Mouse (Mus musculus) T-helper 2 cell (primary cell): Measurements from ENCODE around the gene Pank1.

Experiments used
- in situ Hi-C: fragments of 300-600 bp; cut with MboI, MseI; formaldehyde crosslinking; loops from one replicate; pipeline ENCODE4 v1.15.1; 2025; ENCODE audit warnings: high pct_unique_total_duplicates

The Pank1 gene

GRCm38 (mm10) chr19:34825946-34826655 lies 53.2 kb downstream of the Pank1 start:
- in situ Hi-C loops: no loop called here

GRCm38 (mm10) chr19:34819577-34820170 lies 59.6 kb downstream of the Pank1 start:
- in situ Hi-C loops: no loop called here

- in situ Hi-C loops: no loop called here
These were observed 63.9 kb downstream of the Pank1 start for GRCm38 (mm10) chr19:34815371-34815770.

DNA sequence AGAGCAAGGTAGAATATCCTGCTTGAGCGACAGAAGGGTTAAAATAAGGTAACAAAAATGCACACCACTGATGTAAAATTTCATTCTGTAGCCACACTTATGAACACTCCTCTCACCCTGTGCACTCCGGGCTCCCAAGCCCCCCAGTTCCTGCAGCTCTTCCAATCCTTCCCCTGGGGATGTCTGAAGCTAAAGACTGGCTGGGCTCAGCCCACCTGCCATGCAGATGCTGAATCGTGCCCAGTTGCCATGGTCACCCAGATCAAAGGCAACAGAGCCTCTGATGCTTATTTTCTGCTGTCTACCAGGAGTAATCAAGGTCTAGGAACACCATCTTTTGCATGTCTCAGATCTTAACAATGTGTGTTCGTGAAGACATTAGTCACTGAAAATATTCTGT lies 64.6 kb downstream of the Pank1 start:
- in situ Hi-C loops: no loop called here

DNA sequence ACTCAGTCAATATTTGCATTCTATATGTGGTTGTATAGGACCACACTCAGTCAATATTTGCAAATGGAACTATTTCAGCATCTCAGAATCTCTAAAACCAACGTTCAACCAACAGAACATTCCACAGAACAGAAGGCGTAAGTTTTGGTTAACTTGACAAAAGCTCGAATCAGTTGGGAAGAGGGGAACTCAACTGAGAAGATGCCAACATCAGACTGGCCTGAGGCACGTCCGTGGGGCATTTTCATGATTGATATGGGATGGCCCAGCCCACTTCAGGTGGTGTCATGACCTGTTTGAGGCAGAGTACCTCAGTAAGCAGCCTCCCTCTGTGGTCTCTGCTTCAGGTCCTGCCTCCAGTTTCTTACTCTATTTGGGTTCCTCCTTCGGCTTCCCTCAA lies 65.3 kb downstream of the Pank1 start:
- in situ Hi-C loops: no loop called here

GRCm38 (mm10) chr19:34813533-34813932 lies 65.7 kb downstream of the Pank1 start:
- in situ Hi-C loops: no loop called here

DNA sequence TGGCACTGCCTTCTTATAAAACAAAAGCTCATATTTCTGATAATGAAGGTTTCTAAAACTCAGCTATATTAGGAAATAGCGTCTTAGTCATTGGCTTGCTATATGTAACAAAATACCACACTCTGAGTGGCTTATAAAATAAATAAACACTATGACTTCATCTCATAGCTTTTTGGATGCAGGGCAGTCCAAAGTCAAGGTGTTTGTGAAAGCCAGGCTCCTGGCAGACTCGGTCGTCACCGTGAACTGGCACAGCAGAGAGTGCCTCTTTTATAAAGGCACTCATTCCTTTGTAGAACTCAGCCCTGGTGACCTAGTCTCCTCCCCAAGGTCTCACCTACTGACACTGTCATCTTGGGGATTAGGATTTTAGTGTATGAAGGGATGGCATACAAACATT lies 66.5 kb downstream of the Pank1 start:
- in situ Hi-C loops: no loop called here

GRCm38 (mm10) chr19:34807173-34807572 lies 72.1 kb downstream of the Pank1 start:
- in situ Hi-C loops: loop anchor here (5.0 kb wide), 1 partner anchor 450 kb away; no protein-coding TSS in a partner anchor

GRCm38 (mm10) chr19:34805071-34805470 lies 74.2 kb downstream of the Pank1 start:
- in situ Hi-C loops: loop anchor here (5.0 kb wide), 1 partner anchor 448 kb away; no protein-coding TSS in a partner anchor

- in situ Hi-C loops: loop anchor here (5.0 kb wide), 1 partner anchor 52 kb away; no protein-coding TSS in a partner anchor
These were observed 74.7 kb downstream of the Pank1 start for GRCm38 (mm10) chr19:34804531-34804930.

DNA sequence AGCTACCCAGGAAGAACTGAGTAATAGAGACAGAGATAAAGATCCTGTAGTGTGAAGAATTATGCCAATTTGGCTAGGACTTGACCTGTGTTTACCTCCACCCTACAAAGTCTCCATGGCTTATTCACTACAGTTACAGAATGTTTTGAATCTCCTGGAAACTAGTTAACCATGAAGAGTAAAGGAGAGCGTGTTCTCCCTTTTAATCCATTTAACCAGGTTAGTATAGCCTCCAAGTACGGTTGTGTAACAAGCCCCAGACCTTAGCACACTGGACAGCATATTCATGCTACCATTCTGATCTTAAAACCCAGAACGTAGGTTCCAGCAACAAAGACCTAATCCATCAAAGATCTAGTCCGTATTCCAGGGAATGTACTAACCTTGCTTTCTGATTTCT lies 75.9 kb downstream of the Pank1 start:
- in situ Hi-C loops: loop anchor here (5.0 kb wide), 1 partner anchor 51 kb away; no protein-coding TSS in a partner anchor

GRCm38 (mm10) chr19:34799644-34800267 lies 79.5 kb downstream of the Pank1 start:
- in situ Hi-C loops: loop anchor here (5.0 kb wide), 1 partner anchor 47 kb away; no protein-coding TSS in a partner anchor

- in situ Hi-C loops: no loop called here
These were observed 82.9 kb downstream of the Pank1 start for GRCm38 (mm10) chr19:34796396-34796795.

DNA sequence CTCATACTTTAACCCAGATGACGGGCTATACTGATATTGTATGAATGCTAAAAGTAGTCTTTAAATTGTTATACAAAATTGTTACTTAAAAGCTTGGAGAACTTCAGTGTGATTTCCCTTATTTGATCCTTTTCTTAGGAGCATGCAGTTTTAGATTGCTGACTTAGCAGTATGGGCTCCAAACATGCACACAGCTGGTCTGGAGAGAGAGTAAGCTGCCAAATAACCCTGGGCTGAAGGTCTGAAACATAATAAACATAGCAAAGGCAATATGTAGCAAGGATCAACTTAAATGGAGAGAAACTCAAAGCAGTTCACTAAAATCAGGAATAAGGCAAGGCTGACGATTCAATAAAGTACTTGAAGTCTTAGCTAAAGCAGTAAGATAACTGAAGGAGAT lies 96.8 kb downstream of the Pank1 start:
- in situ Hi-C loops: no loop called here

GRCm38 (mm10) chr19:34778993-34779392 lies 100.3 kb downstream of the Pank1 start:
- in situ Hi-C loops: no loop called here

DNA sequence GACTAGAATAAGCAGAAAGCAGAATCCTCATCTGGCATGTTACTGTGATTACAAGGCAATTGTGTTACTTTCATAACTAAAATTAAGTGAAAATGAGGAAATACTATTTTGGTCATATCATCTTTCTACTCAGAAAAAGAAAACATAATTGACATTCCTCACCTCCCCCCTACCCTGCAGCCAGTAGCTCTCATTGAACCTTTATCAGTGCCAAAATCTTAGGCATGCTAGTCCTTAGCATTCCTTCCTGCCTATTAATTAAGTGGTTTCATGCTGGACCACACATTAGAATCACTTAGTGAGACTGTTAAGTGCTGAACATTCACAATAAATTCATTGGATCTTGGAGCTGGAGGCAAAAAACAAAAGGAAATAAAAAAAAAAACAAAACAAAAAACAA lies 101.2 kb downstream of the Pank1 start:
- in situ Hi-C loops: no loop called here

DNA sequence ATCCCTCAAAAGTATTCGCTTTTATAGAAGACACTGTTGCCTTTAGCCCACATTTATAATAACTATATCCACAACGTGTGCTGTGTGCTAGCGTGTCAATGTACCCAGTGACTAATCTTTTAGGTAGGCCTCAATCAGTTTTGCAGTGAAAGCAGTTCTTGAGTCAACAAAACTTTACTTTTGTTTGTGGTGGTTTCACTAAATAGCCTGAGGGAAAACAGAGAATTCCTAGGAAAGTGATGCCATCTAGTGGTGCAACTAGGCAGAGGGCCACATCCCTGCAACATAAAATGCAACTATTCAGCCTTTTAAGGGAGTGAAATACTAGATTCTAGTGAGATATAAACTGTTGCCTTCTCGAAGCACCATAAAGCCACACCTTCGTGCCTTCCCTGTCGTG lies 106.5 kb downstream of the Pank1 start:
- in situ Hi-C loops: no loop called here

DNA sequence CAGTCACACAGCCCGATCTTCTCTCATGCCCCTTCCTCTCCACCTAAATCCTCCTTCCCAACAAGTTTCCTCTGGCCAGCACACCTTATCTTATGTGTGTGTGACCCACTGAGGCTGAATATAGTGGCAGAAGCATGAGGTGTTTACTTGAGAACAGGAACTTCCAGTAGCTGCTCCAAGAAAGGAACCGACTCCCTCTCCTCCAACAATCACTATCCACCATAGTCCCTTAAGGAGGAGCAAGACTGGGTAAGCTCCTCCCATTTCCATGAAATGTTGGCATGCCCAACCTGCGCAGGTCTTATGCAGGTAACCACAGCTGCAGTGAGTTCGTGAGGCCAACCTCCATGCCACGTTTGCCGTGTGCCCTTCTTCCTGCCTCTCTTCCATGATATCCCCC lies 108.5 kb downstream of the Pank1 start:
- in situ Hi-C loops: no loop called here

DNA sequence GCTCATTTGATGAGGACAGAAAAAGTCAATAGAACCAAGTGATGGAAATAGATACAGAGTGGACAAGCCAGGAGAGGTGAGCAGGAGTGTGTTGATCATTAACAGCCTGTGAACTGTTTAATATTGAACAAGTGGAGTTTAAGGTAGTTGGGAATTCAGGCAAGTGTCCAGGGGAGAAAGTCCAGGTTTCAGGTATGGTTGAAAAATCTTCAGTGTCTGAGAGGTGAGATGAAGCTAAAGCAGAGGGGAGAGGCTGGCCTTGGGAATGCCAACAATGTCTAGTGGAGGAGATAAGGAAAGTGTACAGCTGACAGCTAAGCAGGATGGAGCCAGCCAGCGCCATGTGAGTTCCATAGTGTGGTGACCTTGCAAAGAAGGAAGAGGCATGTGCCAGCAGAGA lies 120.5 kb downstream of the Pank1 start:
- in situ Hi-C loops: no loop called here
